Mouse (Mus musculus) forebrain, postnatal 0 days (tissue): ENCODE results near the gene Stambpl1. TPM values are rescaled to one million over a fixed set of nuclear protein-coding genes. Genes with fewer than 3 reads are reported as not detected.

ENCODE experiments used
- ATAC-seq: fragments of 200-750 bp; cut with Nextera tagmentation; 2 replicates; pipeline ENCODE4 v1.8.0; 2017; ENCODE audit warnings: mild to moderate bottlenecking, moderate library complexity
- DNase-seq: peaks from one replicate; pipeline ENCODE4 v3.0.0-alpha.2; 2015
- H3K27ac ChIP-seq: fragments of 300-500 bp; sonication (generic); 2 replicates; pipeline ENCODE4 v1.5.1; 2014; ENCODE audit warnings: low read depth, mild to moderate bottlenecking, antibody characterized with exemption, low read length, moderate library complexity, mixed read lengths
- H3K27me3 ChIP-seq: fragments of 300-500 bp; sonication (generic); 2 replicates; pipeline ENCODE4 v1.6.1; 2014; ENCODE audit warnings: mild to moderate bottlenecking, low read length, mixed read lengths; ENCODE audit not compliant: insufficient read depth
- H3K36me3 ChIP-seq: fragments of 300-500 bp; sonication (generic); 2 replicates; pipeline ENCODE4 v1.6.1; 2014; ENCODE audit warnings: mild to moderate bottlenecking, moderate library complexity; ENCODE audit not compliant: insufficient read depth
- H3K4me1 ChIP-seq: fragments of 300-500 bp; sonication (generic); 2 replicates; pipeline ENCODE4 v1.6.1; 2014; ENCODE audit warnings: antibody characterized with exemption; ENCODE audit not compliant: insufficient read depth
- H3K4me2 ChIP-seq: fragments of 300-500 bp; sonication (generic); 2 replicates; pipeline ENCODE4 v1.6.1; 2014; ENCODE audit warnings: low read depth, mild to moderate bottlenecking, moderate library complexity
- H3K4me3 ChIP-seq: fragments of 300-500 bp; sonication (generic); 2 replicates; pipeline ENCODE4 v1.5.1; 2014; ENCODE audit warnings: low read depth, low read length, mixed read lengths
- H3K9ac ChIP-seq: fragments of 300-500 bp; sonication (generic); 2 replicates; pipeline ENCODE4 v1.6.1; 2014; ENCODE audit warnings: mild to moderate bottlenecking
- H3K9me3 ChIP-seq: fragments of 300-500 bp; sonication (generic); 2 replicates; pipeline ENCODE4 v1.6.1; 2016; ENCODE audit warnings: low read length
- CTCF ChIP-seq: sonication (generic); IDR thresholded peaks from 2 replicates; pipeline ENCODE4 v1.5.1; 2016; ENCODE audit warnings: antibody characterized with exemption, control low read depth, low read depth
- WGBS: fragments of 180-500 bp; shearing (Covaris S2); extraction: QIAGEN DNeasy Blood & Tissue Kit; methylation state at CpG from one replicate; pipeline ENCODE4 v1.1.7; 2014; 5-methylcytosine and 5-hydroxymethylcytosine counted together
- polyA plus RNA-seq: library from polyadenylated mRNA; unstranded; fragments of >200 nt; fragmentation: Nextera tagmentation; extraction: Ambion mirVana; gene quantifications from 2 replicates; pipeline ENCODE4 v1.2.1, GENCODE M21; 2015
- total RNA-seq: library from RNA; depleted of rRNA; stranded (reverse); fragments of >200 nt; gene quantifications from 2 replicates; pipeline ENCODE4 v1.2.3, GENCODE M21; 2014

Gene Stambpl1
- total and polyA plus RNA-seq, 2 experiments from 2014 or later: 17.7 to 22.8 TPM

GRCm38 (mm10) chr19:34251900-34252299 lies 59.9 kb downstream of the Stambpl1 start:
- Histone ChIP-seq H3K36me3 (no peaks in the 10 kb centered on the region), H3K9ac (no peak overlapping the region), H3K4me3 (no peak overlapping the region), H3K4me1 (no peaks in the 10 kb centered on the region), H3K4me2 (no peak overlapping the region), H3K27ac (no peak overlapping the region), H3K9me3 (no peaks in the 10 kb centered on the region), H3K27me3 (no peaks in the 10 kb centered on the region)
- TF ChIP-seq CTCF: no peak
- WGBS: 90% methylated on average over 2 of the region's 2 CpGs
- DNase-seq (no peak), ATAC-seq (no peak)

- Histone ChIP-seq H3K4me3 (no peak overlapping the region), H3K4me1 (no peaks in the 10 kb centered on the region), H3K27ac (no peak overlapping the region), H3K9me3 (no peaks in the 10 kb centered on the region), H3K27me3 (no peaks in the 10 kb centered on the region), H3K9ac (no peak overlapping the region), H3K4me2 (no peak overlapping the region), H3K36me3 (no peaks in the 10 kb centered on the region)
- ATAC-seq (no peak), DNase-seq (no peak)
- WGBS: 88% methylated on average over 9 of the region's 9 CpGs
- TF ChIP-seq CTCF: no peak
Observed at GRCm38 (mm10) chr19:34252450-34252849, 60.4 kb downstream of the Stambpl1 start.

GRCm38 (mm10) chr19:34254101-34254879 lies 62.3 kb downstream of the Stambpl1 start:
- no peaks in the 10 kb centered on the region for H3K27me3 ChIP-seq
- no peak overlapping the region for H3K27ac ChIP-seq
- no peaks in the 10 kb centered on the region for H3K9me3 ChIP-seq
- H3K36me3 ChIP-seq: no peaks in the 10 kb centered on the region
- H3K4me2 ChIP-seq: 0 out of 2 replicates have a peak overlapping the region, but pooled peaks have one; percentile 21
- no peaks in the 10 kb centered on the region for H3K4me1 ChIP-seq
- WGBS: 33% methylated on average over 14 of the region's 14 CpGs
- no peak for TF ChIP-seq CTCF
- no peak overlapping the region for H3K9ac ChIP-seq
- H3K4me3 ChIP-seq: no peak overlapping the region
- ATAC-seq: peak; percentile 14; the same call in 1 of the 2 replicates
- no peak for DNase-seq

GRCm38 (mm10) chr19:34254880-34255681 lies 63.1 kb downstream of the Stambpl1 start, which contains the start of gene Acta2:
Acta2 (minus strand) TSS chr19:34255590.
- no peak for TF ChIP-seq CTCF
- Histone ChIP-seq H3K4me3 (no peak within 1 kb of the TSS), H3K4me2 (no peak within 1 kb of the TSS), H3K9ac (no peak within 1 kb of the TSS), H3K36me3 (no peaks in the 10 kb centered on the region), H3K4me1 (no peaks in the 10 kb centered on the region), H3K9me3 (no peaks in the 10 kb centered on the region), H3K27me3 (no peaks in the 10 kb centered on the region), H3K27ac (no peak within 1 kb of the TSS)
- DNase-seq (no peak), ATAC-seq (0 out of 2 replicates have a peak, but pooled peaks have one; percentile 20)
- WGBS: 58% methylated on average over 16 of the region's 16 CpGs

GRCm38 (mm10) chr19:34256149-34256548 lies 64.1 kb downstream of the Stambpl1 start:
- ATAC-seq: no peak
- Histone ChIP-seq H3K9ac (no peak overlapping the region), H3K36me3 (no peaks in the 10 kb centered on the region), H3K27ac (no peak overlapping the region), H3K4me2 (no peak overlapping the region), H3K4me1 (no peaks in the 10 kb centered on the region), H3K27me3 (no peaks in the 10 kb centered on the region), H3K4me3 (no peak overlapping the region), H3K9me3 (no peaks in the 10 kb centered on the region)
- TF ChIP-seq CTCF: no peak
- whole genome bisulfite sequencing: 83% methylated on average over 5 of the region's 5 CpGs
- DNase-seq: no peak

- H3K27ac ChIP-seq: no peak overlapping the region
- no peaks in the 10 kb centered on the region for H3K27me3 ChIP-seq
- H3K36me3 ChIP-seq: no peaks in the 10 kb centered on the region
- H3K9ac ChIP-seq: no peak overlapping the region
- WGBS: 89% methylated on average over 2 of the region's 2 CpGs
- no peak for TF ChIP-seq CTCF
- no peak overlapping the region for H3K4me2 ChIP-seq
- ATAC-seq: no peak
- no peaks in the 10 kb centered on the region for H3K4me1 ChIP-seq
- no peak for DNase-seq
- no peaks in the 10 kb centered on the region for H3K9me3 ChIP-seq
- H3K4me3 ChIP-seq: no peak overlapping the region
Observed at GRCm38 (mm10) chr19:34256936-34257335, 64.9 kb downstream of the Stambpl1 start.
